Mouse (Mus musculus): ENCODE data around the gene Nub1.

Nub1 gene

GRCm38 (mm10) chr5:24704615-24705014, 19.3 kb downstream of the Nub1 start:
- no peak for DNase-seq

GRCm38 (mm10) chr5:24709962-24710361, 24.6 kb downstream of the Nub1 start:
- DNase-seq = no peak

- DNase-seq = no peak
Observed at GRCm38 (mm10) chr5:24711615-24712014, 26.3 kb downstream of the Nub1 start.

GRCm38 (mm10) chr5:24713199-24713598, 27.9 kb downstream of the Nub1 start:
- peak; percentile 62 for DNase-seq

GRCm38 (mm10) chr5:24713987-24714386, 28.7 kb downstream of the Nub1 start:
- DNase-seq = no peak

GRCm38 (mm10) chr5:24718076-24718475, 32.7 kb downstream of the Nub1 start:
- no peak for DNase-seq

- DNase-seq = no peak
Observed at GRCm38 (mm10) chr5:24719852-24720251, 34.5 kb downstream of the Nub1 start.

- DNase-seq = no peak
Observed at GRCm38 (mm10) chr5:24723527-24724269, 38.4 kb downstream of the Nub1 start.

- no peak for DNase-seq
Observed at GRCm38 (mm10) chr5:24724270-24724634, 38.9 kb downstream of the Nub1 start.

GRCm38 (mm10) chr5:24724805-24725204, 39.5 kb downstream of the Nub1 start:
- DNase-seq = no peak

- no peak for DNase-seq
Observed at GRCm38 (mm10) chr5:24725897-24726296, 40.6 kb downstream of the Nub1 start.

GRCm38 (mm10) chr5:24726901-24727836, 41.8 kb downstream of the Nub1 start:
- DNase-seq = no peak

- no peak for DNase-seq
Observed at GRCm38 (mm10) chr5:24729797-24730487, 44.6 kb downstream of the Nub1 start.

GRCm38 (mm10) chr5:24730488-24730871, 45.1 kb downstream of the Nub1 start, which contains the start of gene Wdr86:
TSS of gene Wdr86 (minus strand) at chr5:24730727.
- DNase-seq = no peak

GRCm38 (mm10) chr5:24730986-24731385, 45.7 kb downstream of the Nub1 start:
- DNase-seq = no peak

- no peak for DNase-seq
Observed at GRCm38 (mm10) chr5:24733134-24733533, 47.8 kb downstream of the Nub1 start.

GRCm38 (mm10) chr5:24733771-24734426, 48.6 kb downstream of the Nub1 start:
- no peak for DNase-seq

GRCm38 (mm10) chr5:24737595-24737994, 52.3 kb downstream of the Nub1 start:
- DNase-seq = no peak

GRCm38 (mm10) chr5:24738517-24738916, 53.2 kb downstream of the Nub1 start:
- DNase-seq = no peak

- DNase-seq = no peak
Observed at GRCm38 (mm10) chr5:24739141-24739753, 53.9 kb downstream of the Nub1 start.

GRCm38 (mm10) chr5:24741172-24741885, 56.0 kb downstream of the Nub1 start:
- no peak for DNase-seq

- DNase-seq = no peak
Observed at GRCm38 (mm10) chr5:24743956-24744355, 58.6 kb downstream of the Nub1 start.

Measured in cerebellum, adult 11 months (tissue).